Mouse (Mus musculus): ENCODE measurements around the gene Kank1. TPM values are rescaled to one million over a fixed set of nuclear protein-coding genes. Genes with fewer than 3 reads are reported as not detected.
A peak's percentile ranks its signal among the peaks of the same experiment; 100 is the strongest.

Gene Kank1
- total RNA-seq, 1 experiment from 2014 or later: 22.3 TPM

GRCm38 (mm10) chr19:25370428-25370827 is 133.7 kb downstream of the Kank1 start:
- DNase-seq: no peak

GRCm38 (mm10) chr19:25372794-25373193 is 136.0 kb downstream of the Kank1 start:
- DNase-seq: peak; percentile 8

- DNase-seq: no peak
These were observed 136.8 kb downstream of the Kank1 start for GRCm38 (mm10) chr19:25373594-25373993.

- no peak for DNase-seq
These were observed 137.4 kb downstream of the Kank1 start for GRCm38 (mm10) chr19:25374191-25374590.

GRCm38 (mm10) chr19:25374926-25375325 is 138.2 kb downstream of the Kank1 start:
- peak; percentile 72 for DNase-seq

GRCm38 (mm10) chr19:25376871-25377270 is 140.1 kb downstream of the Kank1 start:
- no peak for DNase-seq

GRCm38 (mm10) chr19:25380675-25381074 is 143.9 kb downstream of the Kank1 start:
- DNase-seq: no peak

- no peak for DNase-seq
These were observed 145.2 kb downstream of the Kank1 start for GRCm38 (mm10) chr19:25381972-25382371.

GRCm38 (mm10) chr19:25382494-25382893 is 145.7 kb downstream of the Kank1 start:
- no peak for DNase-seq

GRCm38 (mm10) chr19:25383386-25384146 is 146.8 kb downstream of the Kank1 start:
- peak; percentile 32 for DNase-seq

- no peak for DNase-seq
These were observed 149.2 kb downstream of the Kank1 start for GRCm38 (mm10) chr19:25385981-25386380.

GRCm38 (mm10) chr19:25386679-25387470 is 150.1 kb downstream of the Kank1 start:
- DNase-seq: no peak

- no peak for DNase-seq
These were observed 151.1 kb downstream of the Kank1 start for GRCm38 (mm10) chr19:25387902-25388301.

GRCm38 (mm10) chr19:25392135-25392534 is 155.4 kb downstream of the Kank1 start:
- no peak for DNase-seq

- DNase-seq: peak; percentile 45
These were observed 158.3 kb downstream of the Kank1 start for GRCm38 (mm10) chr19:25395035-25395434.

GRCm38 (mm10) chr19:25396709-25397266 is 160.0 kb downstream of the Kank1 start:
- peak; percentile 20 for DNase-seq

GRCm38 (mm10) chr19:25399511-25400211 is 162.9 kb downstream of the Kank1 start:
- peak; percentile 85 for DNase-seq

- DNase-seq: no peak
These were observed 163.6 kb downstream of the Kank1 start for GRCm38 (mm10) chr19:25400212-25400913.

- no peak for DNase-seq
These were observed 164.7 kb downstream of the Kank1 start for GRCm38 (mm10) chr19:25401521-25401920.

GRCm38 (mm10) chr19:25404163-25404562 is 167.4 kb downstream of the Kank1 start:
- no peak for DNase-seq

GRCm38 (mm10) chr19:25405987-25406386 is 169.2 kb downstream of the Kank1 start:
- DNase-seq: no peak
